Mouse (Mus musculus): ENCODE measurements at regions not wholly inside any gene's neighbourhood (a gene's known extent, or its start where the extent isn't known, plus 50 kb on each side); places are given as distances from the start of the nearest gene placed in this dataset.
"Not testable (repeated sequence)": the region's sequence is repeated elsewhere in the genome, so short reads cannot be mapped to it uniquely, and the experiment has no call there.

GRCm38 (mm10) chr19:3091771-3092170 is 190.9 kb upstream of the Mrpl21 start:
- TF ChIP-seq POLR2A (IDR thresholded peaks at IDR 0.05; ENCODE audit: borderline replicate concordance, extremely low read depth, low read depth, low read length); CTCF (IDR thresholded peaks at IDR 0.05; ENCODE audit: insufficient read depth, low read length): not testable (repeated sequence)
